Mouse (Mus musculus): ENCODE results near the gene Ackr2. TPM values are rescaled to one million over a fixed set of nuclear protein-coding genes. Genes with fewer than 3 reads are reported as not detected.
A peak's percentile ranks its signal among the peaks of the same experiment; 100 is the strongest.

The Ackr2 gene
- polyA plus RNA-seq, 2 experiments = 0.07 to 0.37 TPM

DNA sequence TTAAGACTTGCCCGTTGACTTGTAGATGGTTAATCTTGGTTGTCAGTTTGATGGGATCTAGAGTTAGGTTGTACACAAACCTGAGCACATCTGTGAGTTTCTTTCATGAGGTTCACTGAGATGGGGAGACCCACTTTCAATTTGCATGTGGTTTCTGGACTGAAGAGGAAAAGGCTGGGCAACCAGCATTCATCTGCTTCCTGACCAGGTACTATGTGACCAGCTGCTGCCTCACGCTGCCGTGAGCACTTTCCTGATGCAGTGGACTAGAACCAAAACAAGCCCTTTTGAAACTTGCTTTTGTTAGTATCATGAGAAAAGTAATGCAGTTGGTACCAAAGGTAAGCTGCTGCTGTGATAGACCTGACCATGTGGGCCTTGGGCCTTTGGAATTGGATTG is 44.9 kb downstream of the Ackr2 start:
- 55% methylated on average over 3 of the region's 3 CpGs for WGBS (ENCODE audit: insufficient replicate concordance)
- no peak overlapping the region for H3K27ac ChIP-seq

DNA sequence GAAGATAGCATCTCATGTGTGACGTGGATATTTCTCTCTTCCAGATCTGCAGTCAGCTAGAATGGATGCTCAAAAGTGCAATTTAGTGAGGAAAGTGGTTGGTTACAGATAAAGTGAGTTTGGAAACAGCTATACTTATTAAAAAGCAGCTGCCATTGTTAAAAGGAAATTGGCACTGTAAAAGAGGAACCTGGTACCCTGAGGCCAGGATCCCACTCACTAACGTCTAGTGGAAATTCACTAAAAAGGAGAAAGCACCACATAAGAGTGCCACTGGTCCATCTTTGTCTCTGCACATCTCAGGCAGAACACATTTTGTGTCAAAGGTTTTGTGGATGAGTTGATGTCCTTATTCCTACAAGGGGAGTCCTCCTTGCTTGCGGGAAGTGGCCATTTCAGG is 45.5 kb downstream of the Ackr2 start:
- no peak overlapping the region for H3K27ac ChIP-seq
- H3K9ac ChIP-seq (replicated peaks) = no peak overlapping the region
- H3K4me2 ChIP-seq (ENCODE audit: low read depth) = no peak overlapping the region
- no peaks in the 10 kb centered on the region for H3K27me3 ChIP-seq (ENCODE audit: control insufficient read depth, insufficient read depth, low read length)
- no peaks in the 10 kb centered on the region for H3K36me3 ChIP-seq (replicated peaks; ENCODE audit: control insufficient read depth, insufficient read depth, low read depth)
- ATAC-seq (ENCODE audit: insufficient read depth) (no peak), DNase-seq (ENCODE audit: low read depth in 3 of 3, low spot score in 3 of 3) (no peak)
- H3K4me1 ChIP-seq (replicated peaks; ENCODE audit: control insufficient read depth in 2 of 2, insufficient read depth in 2 of 2, low read length in 1 of 2) = no peaks in the 10 kb centered on the region
- WGBS (ENCODE audit: insufficient replicate concordance) = 51% methylated on average over 3 of the region's 3 CpGs
- no peaks in the 10 kb centered on the region for H3K9me3 ChIP-seq (ENCODE audit: control insufficient read depth, low read length)
- no peak overlapping the region for H3K4me3 ChIP-seq (ENCODE audit: insufficient read depth in 1 of 2, low read depth in 2 of 2, low read length in 2 of 2)
- no peak for TF ChIP-seq EP300 (IDR thresholded peaks at IDR 0.05; ENCODE audit: low read depth)
- no peak for TF ChIP-seq CTCF (IDR thresholded peaks at IDR 0.05; ENCODE audit: low read depth)

More for the DNA sequence above, 44.9 kb downstream of the Ackr2 start:
- Histone ChIP-seq H3K9me3 (ENCODE audit: control insufficient read depth, low read length) (no peaks in the 10 kb centered on the region), H3K36me3 (replicated peaks; ENCODE audit: control insufficient read depth, insufficient read depth, low read depth) (no peaks in the 10 kb centered on the region), H3K4me2 (ENCODE audit: low read depth) (no peak overlapping the region), H3K27me3 (ENCODE audit: control insufficient read depth, insufficient read depth, low read length) (no peaks in the 10 kb centered on the region), H3K4me1 (replicated peaks; ENCODE audit: control insufficient read depth in 2 of 2, insufficient read depth in 2 of 2, low read length in 1 of 2) (no peaks in the 10 kb centered on the region), H3K9ac (replicated peaks) (no peak overlapping the region), H3K4me3 (ENCODE audit: insufficient read depth in 1 of 2, low read depth in 2 of 2, low read length in 2 of 2) (no peak overlapping the region)
- ATAC-seq (ENCODE audit: insufficient read depth) = no peak
- TF ChIP-seq EP300 (IDR thresholded peaks at IDR 0.05; ENCODE audit: low read depth) (no peak), CTCF (IDR thresholded peaks at IDR 0.05; ENCODE audit: low read depth) (no peak)
- DNase-seq (ENCODE audit: low read depth in 3 of 3, low spot score in 3 of 3) = no peak

DNA sequence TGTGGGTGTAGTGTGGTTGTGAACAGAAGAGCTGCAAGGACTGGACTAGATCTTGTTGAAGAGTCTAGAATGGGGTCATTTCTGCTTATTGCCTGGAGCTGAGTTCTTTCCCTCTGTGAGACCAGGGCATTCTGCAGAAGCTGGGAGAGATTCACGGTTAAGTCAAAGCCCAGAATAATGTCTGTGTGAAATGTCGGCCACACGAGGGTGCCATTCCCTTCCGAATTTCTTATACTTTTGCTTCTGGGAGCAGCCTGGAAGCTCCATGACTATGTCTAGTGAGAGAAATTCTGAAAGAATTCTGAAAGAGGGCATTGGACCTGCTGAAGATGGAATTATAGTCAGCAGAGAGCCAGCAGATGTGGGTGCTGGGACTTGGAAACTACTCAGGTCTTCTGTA is 49.6 kb downstream of the Ackr2 start:
- Histone ChIP-seq H3K4me3 (ENCODE audit: insufficient read depth in 1 of 2, low read depth in 2 of 2, low read length in 2 of 2) (no peak overlapping the region), H3K27me3 (ENCODE audit: control insufficient read depth, insufficient read depth, low read length) (no peaks in the 10 kb centered on the region), H3K9ac (replicated peaks) (no peak overlapping the region), H3K36me3 (replicated peaks; ENCODE audit: control insufficient read depth, insufficient read depth, low read depth) (no peaks in the 10 kb centered on the region), H3K27ac (no peak overlapping the region), H3K9me3 (ENCODE audit: control insufficient read depth, low read length) (no peaks in the 10 kb centered on the region), H3K4me2 (ENCODE audit: low read depth) (no peak overlapping the region), H3K4me1 (replicated peaks; ENCODE audit: control insufficient read depth in 2 of 2, insufficient read depth in 2 of 2, low read length in 1 of 2) (peaks cover 0 to 2% of the 10 kb centered on the region in 2 experiments; a peak in 1 of 4 replicates)
- no peak for TF ChIP-seq EP300 (IDR thresholded peaks at IDR 0.05; ENCODE audit: low read depth)
- peak; percentile 33; the same call in 1 of the 2 replicates for TF ChIP-seq CTCF (IDR thresholded peaks at IDR 0.05; ENCODE audit: low read depth)
- WGBS (ENCODE audit: insufficient replicate concordance) = 9% methylated on average over 4 of the region's 4 CpGs
- ATAC-seq (ENCODE audit: insufficient read depth) (no peak), DNase-seq (ENCODE audit: low read depth in 3 of 3, low spot score in 3 of 3) (no peak)

DNA sequence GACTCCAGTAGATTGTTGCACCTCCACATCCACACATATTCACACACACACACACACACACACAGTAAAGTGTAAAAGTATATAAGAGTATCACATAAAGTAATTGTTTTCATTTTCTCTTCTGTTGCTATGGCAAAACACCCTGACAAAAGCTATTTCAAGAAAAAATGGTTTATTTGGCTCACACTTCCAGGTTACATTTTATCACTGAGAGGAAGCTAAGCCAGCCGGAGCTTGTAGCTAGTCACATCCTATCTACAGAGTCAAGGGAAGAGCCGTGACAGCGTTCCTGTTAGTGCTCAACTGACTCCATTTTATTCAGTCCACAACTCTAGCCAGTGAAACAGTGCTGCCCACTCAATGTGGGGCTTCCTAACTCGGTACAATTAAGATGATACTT is 50.3 kb downstream of the Ackr2 start:
- Histone ChIP-seq H3K9me3 (ENCODE audit: control insufficient read depth, low read length) (no peaks in the 10 kb centered on the region), H3K27ac (no peak overlapping the region), H3K4me1 (replicated peaks; ENCODE audit: control insufficient read depth in 2 of 2, insufficient read depth in 2 of 2, low read length in 1 of 2) (peaks cover 0 to 2% of the 10 kb centered on the region in 2 experiments; a peak in 1 of 4 replicates), H3K9ac (replicated peaks) (no peak overlapping the region), H3K4me2 (ENCODE audit: low read depth) (no peak overlapping the region), H3K36me3 (replicated peaks; ENCODE audit: control insufficient read depth, insufficient read depth, low read depth) (no peaks in the 10 kb centered on the region), H3K27me3 (ENCODE audit: control insufficient read depth, insufficient read depth, low read length) (no peaks in the 10 kb centered on the region), H3K4me3 (ENCODE audit: insufficient read depth in 1 of 2, low read depth in 2 of 2, low read length in 2 of 2) (no peak overlapping the region)
- TF ChIP-seq CTCF (IDR thresholded peaks at IDR 0.05; ENCODE audit: low read depth) (no peak), EP300 (IDR thresholded peaks at IDR 0.05; ENCODE audit: low read depth) (no peak)
- ATAC-seq (ENCODE audit: insufficient read depth) (no peak), DNase-seq (ENCODE audit: low read depth in 3 of 3, low spot score in 3 of 3) (no peak)
- WGBS (ENCODE audit: insufficient replicate concordance) = 49% methylated on average over 4 of the region's 4 CpGs

DNA sequence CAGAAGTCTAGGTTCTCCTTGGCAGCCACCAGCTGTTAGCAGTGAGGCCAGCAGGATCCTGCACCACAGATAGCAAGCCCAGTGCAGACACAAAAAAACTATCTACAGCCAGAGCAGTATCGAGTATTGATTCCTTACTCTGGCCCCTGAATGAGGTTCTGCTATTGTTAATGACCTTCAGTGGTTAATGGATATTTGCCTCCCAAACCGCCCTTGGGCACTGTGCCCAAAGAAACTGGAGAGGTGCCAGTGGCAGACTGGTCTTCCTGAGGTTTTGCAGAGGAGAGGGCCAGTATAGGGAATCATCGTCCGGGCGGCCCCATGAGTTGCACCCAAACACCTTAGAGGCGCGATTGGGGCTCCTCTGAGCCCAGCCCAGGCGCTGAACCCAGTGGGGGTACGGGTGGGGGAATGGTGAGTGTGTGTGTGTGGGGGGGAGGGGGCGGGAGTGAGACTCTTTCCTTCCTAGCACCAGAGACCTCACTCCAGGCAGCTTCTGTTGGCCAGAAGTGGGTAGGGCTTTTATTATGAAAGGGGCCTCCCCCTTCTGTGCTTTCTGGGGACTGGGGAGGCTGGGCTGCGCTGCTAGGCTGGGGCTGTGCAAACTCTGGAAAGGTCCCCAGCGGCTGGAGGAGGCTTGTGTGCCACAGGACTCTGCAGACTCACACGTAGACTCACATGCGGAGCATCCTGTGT is 52.4 kb downstream of the Ackr2 start, which contains the start of gene Fam198a:
Gene Fam198a (plus strand): TSS at position 571 of the 696 bp plus-strand sequence.
- WGBS (ENCODE audit: insufficient replicate concordance) = 23% methylated on average over 13 of the region's 14 CpGs
- Histone ChIP-seq H3K36me3 (replicated peaks; ENCODE audit: control insufficient read depth, insufficient read depth, low read depth) (no peaks in the 10 kb centered on the region), H3K27ac (no peak within 1 kb of the TSS), H3K4me2 (ENCODE audit: low read depth) (peak within 1 kb of the TSS; percentile 38), H3K4me1 (replicated peaks; ENCODE audit: control insufficient read depth in 2 of 2, insufficient read depth in 2 of 2, low read length in 1 of 2) (peaks cover 0 to 2% of the 10 kb centered on the region in 2 experiments; a peak in 1 of 4 replicates), H3K9me3 (ENCODE audit: control insufficient read depth, low read length) (no peaks in the 10 kb centered on the region), H3K4me3 (ENCODE audit: insufficient read depth in 1 of 2, low read depth in 2 of 2, low read length in 2 of 2) (no peak within 1 kb of the TSS), H3K9ac (replicated peaks) (no peak within 1 kb of the TSS), H3K27me3 (ENCODE audit: control insufficient read depth, insufficient read depth, low read length) (no peaks in the 10 kb centered on the region)
- TF ChIP-seq CTCF (IDR thresholded peaks at IDR 0.05; ENCODE audit: low read depth) = no peak
- no peak for TF ChIP-seq EP300 (IDR thresholded peaks at IDR 0.05; ENCODE audit: low read depth)
- no peak for ATAC-seq (ENCODE audit: insufficient read depth)
- no peak for DNase-seq (ENCODE audit: low read depth in 3 of 3, low spot score in 3 of 3)

Data from liver, embryonic 14.5 days (tissue).